Comparison of ENCODE assay signal across 9 mouse cellular contexts in genomic region chr11:92889693-92890454, GRCm38 (mm10).
DNase-seq lines count a peak whose midpoint lies in the region; ATAC-seq and TF ChIP-seq lines count a peak whose summit lies in the region.
"Had no signal": no experiment of that assay in that cellular context is flagged by ENCODE, and none has a peak within 500 bp of the region (broad histone marks: within the 10 kb centered on the region; RNA-seq: fewer than 3 reads in every experiment).

No protein-coding gene starts in this region.

- no peak overlapping the region for H3K27ac ChIP-seq in liver, embryonic 12.5 days
- H3K27ac ChIP-seq in bone marrow, adult 2 months (ENCODE audit: control insufficient read depth, insufficient read depth, low read depth, low read length, poor library complexity), result no peak overlapping the region
- no peak overlapping the region for H3K27ac ChIP-seq in forebrain, embryonic 11.5 days (ENCODE audit: low read depth, low read length)
- no peak overlapping the region for H3K27ac ChIP-seq in kidney, adult 2 months (ENCODE audit: insufficient read depth, low read depth, low read length)
- no peak overlapping the region for H3K27ac ChIP-seq in limb, embryonic 10.5 days
- H3K27ac ChIP-seq: liver, embryonic 13.5 days had no signal

- no peak overlapping the region for H3K4me3 ChIP-seq in liver, embryonic 12.5 days
- no peak overlapping the region for H3K4me3 ChIP-seq in bone marrow, adult 2 months (replicated peaks; ENCODE audit: control insufficient read depth, low read depth, low read length)
- no peak overlapping the region for H3K4me3 ChIP-seq in forebrain, embryonic 11.5 days (ENCODE audit: low read depth, low read length)
- no peak overlapping the region for H3K4me3 ChIP-seq in kidney, adult 2 months (ENCODE audit: insufficient read depth, low read depth, low read length)
- H3K4me3 ChIP-seq in limb, embryonic 10.5 days, result no peak overlapping the region
- H3K4me3 ChIP-seq: liver, embryonic 13.5 days had no signal

- 45% methylated on average over 8 of the region's 8 CpGs for WGBS in liver, embryonic 12.5 days (ENCODE audit: insufficient replicate concordance)
- WGBS in bone marrow, adult 2 months, result 43% methylated on average over 8 of the region's 8 CpGs
- 50% methylated on average over 8 of the region's 8 CpGs for WGBS in forebrain, embryonic 11.5 days
- WGBS in kidney, adult 2 months, result 41% methylated on average over 8 of the region's 8 CpGs
- 55% methylated on average over 8 of the region's 8 CpGs for WGBS in limb, embryonic 10.5 days

- ATAC-seq in liver, embryonic 12.5 days, result no peak
- peak; percentile 82 for ATAC-seq in forebrain, embryonic 11.5 days (replicated peaks; ENCODE audit: low FRiP score)

- peak; percentile 11 for DNase-seq in liver
- DNase-seq in forebrain, embryonic 11.5 days (ENCODE audit: low spot score), result peak; percentile 62
- peak; percentile 64 for DNase-seq in kidney, adult 2 months
- DNase-seq in limb, embryonic 10.5 days (ENCODE audit: low spot score), result peak; percentile 42
- DNase-seq in ovary, postnatal 36 days (ENCODE audit: low spot score), result peak; percentile 34
- no peak for DNase-seq in MN1 (ENCODE audit: low spot score)
- DNase-seq: liver, embryonic 13.5 days had no signal

- TF ChIP-seq POLR2A in bone marrow, adult 2 months (IDR thresholded peaks at IDR 0.05; ENCODE audit: borderline replicate concordance, control insufficient read depth, low read depth, low read length), result no peak
- no peak for TF ChIP-seq POLR2A in kidney, adult 2 months (IDR thresholded peaks at IDR 0.05; ENCODE audit: low read depth, low read length)

- no peaks in the 10 kb centered on the region for H3K36me3 ChIP-seq in liver, embryonic 12.5 days
- H3K36me3 ChIP-seq in forebrain, embryonic 11.5 days (ENCODE audit: control insufficient read depth, insufficient read depth, low read length), result no peaks in the 10 kb centered on the region
- H3K36me3 ChIP-seq in kidney, adult 2 months (ENCODE audit: control insufficient read depth, insufficient read depth, low read length), result no peaks in the 10 kb centered on the region
- no peaks in the 10 kb centered on the region for H3K36me3 ChIP-seq in limb, embryonic 10.5 days
- H3K36me3 ChIP-seq: liver, embryonic 13.5 days had no signal

- no peak overlapping the region for H3K9ac ChIP-seq in liver, embryonic 12.5 days
- no peak overlapping the region for H3K9ac ChIP-seq in forebrain, embryonic 11.5 days (ENCODE audit: low read length)
- H3K9ac ChIP-seq: liver, embryonic 13.5 days had no signal

- no peak overlapping the region for H3K4me2 ChIP-seq in liver, embryonic 12.5 days
- no peak overlapping the region for H3K4me2 ChIP-seq in forebrain, embryonic 11.5 days (ENCODE audit: low read depth, low read length, severe bottlenecking)
- H3K4me2 ChIP-seq: liver, embryonic 13.5 days had no signal

- no peaks in the 10 kb centered on the region for H3K9me3 ChIP-seq in liver, embryonic 12.5 days (replicated peaks)
- no peaks in the 10 kb centered on the region for H3K9me3 ChIP-seq in forebrain, embryonic 11.5 days (ENCODE audit: control insufficient read depth, low read length)
- H3K9me3 ChIP-seq in limb, embryonic 10.5 days (replicated peaks), result no peaks in the 10 kb centered on the region
- H3K9me3 ChIP-seq: liver, embryonic 13.5 days had no signal

- H3K4me1 ChIP-seq in liver, embryonic 12.5 days, result no peaks in the 10 kb centered on the region
- H3K4me1 ChIP-seq in bone marrow, adult 2 months (ENCODE audit: control insufficient read depth, insufficient read depth, low read length), result no peaks in the 10 kb centered on the region
- no peaks in the 10 kb centered on the region for H3K4me1 ChIP-seq in forebrain, embryonic 11.5 days (replicated peaks; ENCODE audit: control insufficient read depth, insufficient read depth, low read length)
- H3K4me1 ChIP-seq in kidney, adult 2 months (ENCODE audit: control insufficient read depth, insufficient read depth, low read length), result no peaks in the 10 kb centered on the region
- H3K4me1 ChIP-seq in limb, embryonic 10.5 days, result no peaks in the 10 kb centered on the region
- H3K4me1 ChIP-seq: liver, embryonic 13.5 days had no signal

- 0 out of 2 replicates have a peak, but pooled peaks have one; percentile 10 for TF ChIP-seq CTCF in bone marrow, adult 2 months (IDR thresholded peaks at IDR 0.05; ENCODE audit: control insufficient read depth, insufficient read depth, low read length)
- peak; percentile 57 for TF ChIP-seq CTCF in kidney, adult 2 months (conservative IDR thresholded peaks at IDR 0.05; ENCODE audit: insufficient read depth, insufficient read length, low read depth, low read length)

- no peaks in the 10 kb centered on the region for H3K27me3 ChIP-seq in liver, embryonic 12.5 days (replicated peaks)
- H3K27me3 ChIP-seq in forebrain, embryonic 11.5 days (ENCODE audit: control insufficient read depth, insufficient read depth, low read length), result no peaks in the 10 kb centered on the region
- H3K27me3 ChIP-seq in kidney, adult 2 months (replicated peaks; ENCODE audit: control insufficient read depth, insufficient read depth, low read length), result no peaks in the 10 kb centered on the region
- H3K27me3 ChIP-seq in limb, embryonic 10.5 days (ENCODE audit: low read depth, poor library complexity, severe bottlenecking), result no peaks in the 10 kb centered on the region
- H3K27me3 ChIP-seq: liver, embryonic 13.5 days had no signal
